Mouse (Mus musculus): Measurements from ENCODE around the gene Olfr427.
"Not testable (repeated sequence)": the region's sequence is repeated elsewhere in the genome, so short reads cannot be mapped to it uniquely, and the experiment has no call there.

Gene Olfr427

GRCm38 (mm10) chr1:174096591-174096990 lies at the start of gene Olfr427:
TSS of gene Olfr427 (plus strand) at chr1:174096891.
- no peak for DNase-seq

- not testable (repeated sequence) for DNase-seq
Observed at GRCm38 (mm10) chr1:174048227-174048626, 48.5 kb upstream of the Olfr427 start.

GRCm38 (mm10) chr1:174048893-174049292 lies 47.8 kb upstream of the Olfr427 start, which contains the start of gene Olfr432:
TSS of gene Olfr432 (plus strand) at chr1:174049205.
- no peak for DNase-seq

GRCm38 (mm10) chr1:174049357-174049756 lies 47.3 kb upstream of the Olfr427 start:
- DNase-seq: not testable (repeated sequence)

GRCm38 (mm10) chr1:174050532-174050931 lies 46.2 kb upstream of the Olfr427 start:
- DNase-seq: no peak

- DNase-seq: no peak
Observed at GRCm38 (mm10) chr1:174051515-174051914, 45.2 kb upstream of the Olfr427 start.

GRCm38 (mm10) chr1:174051931-174052536 lies 44.7 kb upstream of the Olfr427 start:
- no peak for DNase-seq

GRCm38 (mm10) chr1:174052981-174053380 lies 43.7 kb upstream of the Olfr427 start:
- DNase-seq: no peak

GRCm38 (mm10) chr1:174055248-174055647 lies 41.4 kb upstream of the Olfr427 start:
- DNase-seq: no peak

- DNase-seq: no peak
Observed at GRCm38 (mm10) chr1:174066305-174066704, 30.4 kb upstream of the Olfr427 start, which contains the start of gene Olfr430. TSS of gene Olfr430 (plus strand) at chr1:174066605.

GRCm38 (mm10) chr1:174084031-174084430 lies 12.7 kb upstream of the Olfr427 start, which contains the start of gene Olfr429:
TSS of gene Olfr429 (plus strand) at chr1:174084331.
- DNase-seq: no peak

- no peak for DNase-seq
Observed at GRCm38 (mm10) chr1:174103735-174104134, 7.0 kb downstream of the Olfr427 start.

GRCm38 (mm10) chr1:174121062-174121461 lies 24.4 kb downstream of the Olfr427 start, which contains the start of gene Olfr231:
TSS of gene Olfr231 (minus strand) at chr1:174121162.
- DNase-seq: no peak

- DNase-seq: no peak
Observed at GRCm38 (mm10) chr1:174131217-174131616, 34.5 kb downstream of the Olfr427 start, which contains the start of gene Olfr424. TSS of gene Olfr424 (plus strand) at chr1:174131517.

- DNase-seq: no peak
Observed at GRCm38 (mm10) chr1:174131999-174132398, 35.3 kb downstream of the Olfr427 start.

- no peak for DNase-seq
Observed at GRCm38 (mm10) chr1:174141384-174141783, 44.7 kb downstream of the Olfr427 start.

GRCm38 (mm10) chr1:174146696-174147095 lies 50.0 kb downstream of the Olfr427 start:
- no peak for DNase-seq

GRCm38 (mm10) chr1:174149289-174149688 lies 52.6 kb downstream of the Olfr427 start:
- no peak for DNase-seq
